Mouse (Mus musculus) liver, adult (tissue): Measurements from ENCODE around the gene Phc1.

Experiments
- GATA4 ChIP-seq: IDR thresholded peaks from 2 replicates; pipeline ENCODE4 v1.6.1; 2014; ENCODE audit warnings: mild to moderate bottlenecking, low read length; ENCODE audit not compliant: insufficient replicate concordance

Gene Phc1

GRCm38 (mm10) chr6:122339648-122340341, 566 bp downstream of the Phc1 start:
- no peak for TF ChIP-seq GATA4

DNA sequence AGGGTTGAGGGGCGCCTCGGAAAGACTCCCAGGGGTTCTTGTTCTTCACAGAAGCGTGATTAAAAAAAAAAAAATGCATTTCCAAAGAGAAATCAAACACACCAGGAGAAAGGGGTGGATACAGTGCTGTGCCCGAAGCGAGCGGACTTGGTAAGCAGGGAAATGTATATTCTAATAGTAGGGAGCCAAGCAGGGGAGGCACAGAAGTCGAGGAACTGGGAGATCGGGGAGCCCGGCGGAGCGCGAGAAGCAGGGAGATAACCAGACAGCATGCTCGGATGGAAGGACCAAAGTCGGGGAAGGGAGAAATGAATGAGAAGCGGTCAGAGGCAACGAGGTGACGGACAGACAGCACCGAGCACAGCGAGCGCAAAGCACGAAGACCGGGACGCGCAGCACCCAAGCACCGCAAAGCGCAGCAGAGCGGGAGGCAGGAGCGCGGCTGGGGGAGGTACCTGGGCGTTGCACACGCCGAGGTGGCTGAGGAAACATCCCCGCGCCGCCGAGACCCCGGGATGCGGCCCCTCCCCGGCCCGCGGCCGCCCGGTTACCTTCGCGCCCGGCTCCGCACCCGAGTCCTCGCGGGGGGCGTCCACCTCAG, 1.2 kb downstream of the Phc1 start:
- no peak for TF ChIP-seq GATA4

DNA sequence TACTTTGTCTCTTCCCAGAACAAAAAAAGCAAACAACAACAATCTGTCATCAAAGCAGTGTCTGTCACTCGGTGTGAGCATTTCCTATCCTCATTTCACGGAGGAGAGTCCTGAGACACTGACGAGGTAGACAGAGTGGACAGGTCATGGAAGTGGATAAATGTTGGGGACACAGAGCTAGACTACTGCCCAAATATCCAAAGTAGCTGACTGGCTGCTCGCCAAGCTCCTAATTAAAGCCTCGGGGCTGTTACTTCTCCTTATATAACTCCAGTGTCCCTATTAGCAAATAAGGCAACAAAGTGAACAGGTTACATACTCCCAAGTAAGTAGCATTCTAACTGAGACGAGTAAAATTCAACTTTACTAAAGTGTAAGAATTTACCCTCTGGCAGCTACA, 2.8 kb downstream of the Phc1 start:
- TF ChIP-seq GATA4, result no peak

- TF ChIP-seq GATA4, result no peak
These were observed 5.5 kb downstream of the Phc1 start for GRCm38 (mm10) chr6:122334786-122335340.

DNA sequence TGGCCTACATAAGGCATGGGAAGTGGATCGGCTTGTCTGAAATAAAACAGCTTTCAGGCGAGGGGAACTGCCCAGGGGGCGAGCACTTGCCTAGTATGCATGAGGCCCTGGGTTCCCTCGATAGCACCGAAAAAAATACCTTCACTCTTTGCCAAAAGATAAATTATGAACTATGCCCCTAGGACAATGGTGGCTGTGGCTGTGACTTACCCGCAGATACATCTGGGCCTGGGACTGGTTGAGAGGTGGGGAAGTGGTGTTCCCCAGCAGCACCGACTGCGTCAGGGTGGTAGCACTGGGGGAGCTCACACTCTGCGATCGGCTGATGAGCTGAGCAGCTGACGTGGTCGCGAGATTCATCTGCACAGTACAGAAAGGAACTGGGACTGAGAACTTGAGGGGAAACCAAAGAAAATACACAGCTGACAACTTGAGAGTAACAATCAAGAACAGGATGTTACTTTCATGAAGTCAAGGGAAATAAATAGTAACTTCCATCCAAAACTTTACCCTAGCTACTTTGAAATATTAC, 7.2 kb downstream of the Phc1 start:
- no peak for TF ChIP-seq GATA4

DNA sequence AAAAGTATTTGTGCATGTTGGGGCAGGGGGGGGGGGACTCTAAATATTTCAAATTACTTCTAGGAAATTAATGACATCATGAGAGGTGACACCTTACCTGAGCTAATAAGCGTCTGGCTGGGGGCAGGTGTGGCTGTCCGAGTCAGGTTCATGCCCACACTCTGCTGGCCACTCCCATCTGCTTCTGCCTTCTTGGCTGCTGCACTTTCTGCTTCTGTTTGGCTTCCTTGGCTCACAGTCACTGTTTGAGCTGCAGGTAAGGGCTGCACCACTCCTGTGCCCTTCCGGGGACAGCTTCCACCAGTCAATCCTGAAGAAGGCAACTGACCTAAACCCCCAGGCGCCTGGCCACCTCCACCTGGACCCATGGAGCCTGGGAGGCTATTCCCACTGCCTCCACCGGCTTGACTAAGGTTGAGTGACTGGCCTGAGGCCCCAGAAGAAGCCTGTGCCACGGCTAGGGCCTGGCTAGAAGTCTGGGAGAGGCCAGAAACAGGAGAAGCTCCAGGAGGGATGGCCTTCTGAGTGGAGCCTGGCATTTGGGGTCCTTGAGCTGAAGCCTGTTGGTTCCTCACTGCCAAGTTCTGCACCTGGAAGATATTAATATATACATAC, 14.9 kb downstream of the Phc1 start:
- no peak for TF ChIP-seq GATA4

DNA sequence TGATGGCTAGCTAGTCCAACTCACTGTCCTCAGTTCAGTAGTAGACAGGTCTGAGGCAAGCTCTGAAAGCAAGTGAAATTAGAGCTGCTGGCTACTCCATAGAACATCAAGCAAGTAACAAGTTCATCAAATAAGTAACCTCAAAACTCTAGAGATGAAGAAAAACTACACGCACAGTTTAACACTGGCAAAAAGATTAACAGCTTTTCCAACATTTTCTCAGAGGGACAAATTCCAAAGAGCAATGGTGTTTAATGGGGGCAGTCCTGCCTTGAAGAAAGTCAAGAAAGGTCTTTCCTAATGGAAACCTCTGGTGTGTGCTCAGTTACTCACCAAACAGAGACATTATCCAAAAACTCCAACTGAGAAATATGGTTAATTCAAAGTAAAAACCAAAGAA, 21.6 kb downstream of the Phc1 start:
- no peak for TF ChIP-seq GATA4

GRCm38 (mm10) chr6:122310187-122310820, 30.1 kb downstream of the Phc1 start:
- no peak for TF ChIP-seq GATA4

DNA sequence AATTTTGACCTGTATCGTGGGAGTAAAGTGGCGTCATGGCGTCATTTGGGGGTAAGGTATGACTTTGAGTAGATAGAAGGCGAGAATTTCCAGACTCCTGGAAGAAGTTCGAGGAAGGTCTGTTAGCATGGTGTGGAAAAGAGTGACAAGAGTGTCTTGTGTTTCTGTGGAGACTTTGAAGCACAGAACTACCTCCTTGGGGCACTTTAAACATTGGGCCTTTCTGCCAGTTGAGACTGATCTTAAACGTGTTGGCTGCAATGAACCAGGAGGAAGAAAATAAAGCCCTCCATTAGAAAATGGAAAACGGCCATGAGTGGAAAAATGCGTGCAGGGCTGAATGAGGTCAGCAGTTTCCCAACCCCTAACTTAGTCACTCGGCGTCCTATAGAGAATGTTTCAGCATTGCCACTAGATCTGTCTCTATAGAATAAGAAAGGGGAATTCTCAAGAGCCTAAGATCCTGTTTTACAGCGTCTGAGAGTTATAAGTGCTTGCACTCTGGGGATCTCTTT, 30.9 kb downstream of the Phc1 start:
- TF ChIP-seq GATA4, result no peak

DNA sequence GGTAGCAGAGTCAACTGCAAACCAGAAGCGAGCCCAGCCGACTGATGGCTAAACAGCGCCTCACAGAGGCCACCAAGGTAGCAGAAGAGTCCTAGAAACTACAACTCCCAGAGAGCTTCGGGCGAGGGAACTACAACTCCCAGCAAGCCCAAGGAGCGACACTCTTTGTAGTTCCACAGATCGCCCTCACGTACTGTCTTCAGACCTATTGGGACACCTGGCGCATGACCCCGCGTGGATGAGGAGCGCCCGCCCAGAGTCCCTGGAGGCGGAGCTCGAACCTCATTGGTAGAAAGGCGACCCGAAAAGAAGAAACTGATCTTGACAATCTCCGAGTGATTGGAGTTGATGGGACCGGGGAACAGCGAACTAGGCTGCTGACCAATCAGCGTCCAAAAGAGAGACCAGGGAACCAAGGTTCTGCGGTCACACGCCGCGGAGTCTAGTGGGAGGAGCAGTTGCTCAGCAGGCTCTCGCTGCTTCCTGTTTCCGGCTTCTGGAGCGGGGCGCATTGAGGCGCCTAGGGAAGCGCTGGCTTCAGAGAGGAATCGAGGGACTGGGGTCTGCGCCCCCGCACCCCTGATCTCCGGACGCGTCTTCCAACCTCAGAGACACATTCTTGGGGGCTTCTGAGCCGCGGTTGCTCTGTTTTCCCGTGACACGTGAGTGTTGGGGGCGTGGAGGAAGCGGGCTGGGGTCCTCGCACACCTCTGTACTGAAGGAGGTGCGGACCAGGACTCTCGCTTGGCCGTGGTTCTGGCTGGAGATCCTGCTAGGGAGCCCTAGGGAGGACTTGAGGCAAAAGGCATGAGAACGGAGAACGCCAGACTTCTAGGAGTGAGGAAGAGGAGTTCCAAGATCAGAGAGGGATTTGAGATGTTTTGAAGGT, 31.6 kb downstream of the Phc1 start, which contains the start of gene M6pr:
Gene M6pr (plus strand): TSS at position 216 of the 889 bp plus-strand sequence.
- TF ChIP-seq GATA4, result peak; percentile 46; the same call in 1 of the 2 replicates

DNA sequence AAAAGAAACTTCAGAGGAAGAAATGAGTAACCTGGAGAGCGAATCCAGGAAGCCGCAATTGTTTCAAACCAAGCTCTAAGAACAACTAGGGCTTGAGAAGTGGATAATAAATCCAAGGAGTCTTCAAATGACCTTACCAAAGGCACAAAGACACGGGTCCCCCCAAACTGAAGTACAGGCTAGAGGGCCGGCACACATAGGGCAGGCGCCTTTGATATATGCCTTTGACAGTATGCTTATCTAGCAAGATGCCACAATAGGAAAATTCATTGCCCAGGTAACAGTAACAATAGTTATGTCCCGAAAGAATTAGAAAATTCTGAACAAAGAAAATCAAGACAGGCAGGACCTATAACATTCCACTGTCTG, 32.2 kb downstream of the Phc1 start:
- no peak for TF ChIP-seq GATA4

DNA sequence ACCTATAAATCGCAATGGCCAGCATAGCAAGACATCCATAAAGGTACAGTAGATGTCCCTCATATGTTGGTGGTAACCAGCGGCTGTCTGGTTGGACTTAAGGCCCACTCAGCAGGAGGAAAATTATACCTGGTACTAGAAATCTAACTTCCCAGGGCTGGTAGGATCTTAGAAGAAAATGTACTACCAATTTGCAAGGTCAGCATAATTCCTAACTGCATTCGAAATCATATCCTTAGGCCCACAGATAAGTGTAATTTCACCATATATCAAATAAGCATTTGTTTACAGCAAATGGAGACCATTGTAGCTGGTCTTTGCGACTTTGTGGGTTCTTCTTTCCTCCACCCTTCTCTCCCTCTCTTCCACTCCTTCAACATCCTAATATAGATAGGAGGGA, 33.7 kb downstream of the Phc1 start:
- TF ChIP-seq GATA4, result no peak

DNA sequence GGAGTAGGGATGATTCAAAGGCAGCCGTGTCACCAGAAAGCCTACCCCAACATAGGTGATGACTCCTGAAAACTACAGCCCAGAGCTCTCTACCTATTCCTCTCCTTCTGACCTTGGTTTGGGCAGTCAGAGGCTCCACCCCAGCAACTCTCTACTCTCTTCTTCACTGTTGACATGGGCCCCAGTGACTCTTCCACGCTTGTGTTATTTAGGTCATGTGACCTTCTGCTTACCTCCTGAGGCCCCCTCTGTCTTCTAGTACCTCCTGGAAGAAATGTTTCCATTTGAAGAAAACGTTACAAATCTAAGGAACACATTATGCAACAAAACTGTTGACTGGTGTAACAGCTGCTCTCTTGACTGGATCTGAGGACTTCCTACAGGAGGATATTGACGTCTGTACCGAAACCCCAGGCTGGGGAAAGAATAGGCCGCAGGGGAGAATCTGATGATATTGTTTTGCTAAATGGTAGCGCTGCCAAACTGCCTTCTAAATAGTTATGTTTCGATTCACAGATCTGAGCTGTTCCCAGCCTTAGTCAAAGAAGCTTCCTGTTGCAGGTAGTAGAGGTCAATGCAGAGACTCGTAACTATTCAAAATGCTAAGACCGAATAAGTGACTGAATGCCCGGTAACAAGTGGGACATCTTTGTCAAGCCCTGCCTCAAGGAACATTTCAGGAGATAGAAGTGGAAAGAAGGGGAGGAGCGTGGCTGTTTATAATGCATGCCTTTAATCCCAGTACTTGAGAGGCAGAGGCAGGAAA, 35.4 kb downstream of the Phc1 start:
- TF ChIP-seq GATA4, result no peak
